29 mouse cellular contexts compared by ENCODE assay signal in genomic region chr11:35243597-35243996, GRCm38 (mm10).
DNase-seq lines count a peak whose midpoint lies in the region; ATAC-seq and TF ChIP-seq lines count a peak whose summit lies in the region.
"Had no signal": no experiment of that assay in that cellular context is flagged by ENCODE, and none has a peak within 500 bp of the region (broad histone marks: within the 10 kb centered on the region; RNA-seq: fewer than 3 reads in every experiment).

No protein-coding gene starts in this region.

- TF ChIP-seq CTCF in lung, embryonic 14.5 days (IDR thresholded peaks at IDR 0.05; ENCODE audit: low read depth), result no peak

- no peak overlapping the region for H3K4me2 ChIP-seq in lung, embryonic 14.5 days
- H3K4me2 ChIP-seq in embryonic facial prominence, embryonic 15.5 days (replicated peaks), result 0 out of 2 replicates have a peak overlapping the region, but pooled peaks have one; percentile 8
- peak overlapping the region; percentile 11; the same call in 1 of the 2 replicates for H3K4me2 ChIP-seq in limb, embryonic 11.5 days (ENCODE audit: low read depth, severe bottlenecking)
- H3K4me2 ChIP-seq in hindbrain, embryonic 13.5 days, result no peak overlapping the region
- H3K4me2 ChIP-seq: heart, embryonic 11.5 days; hindbrain, embryonic 12.5 days; liver, embryonic 13.5 days; midbrain, embryonic 12.5 days; neural tube, embryonic 13.5 days had no signal

- peak; percentile 21 for DNase-seq in lung, embryonic 14.5 days
- no peak for DNase-seq in lung, postnatal 4 days
- peak; percentile 47 for DNase-seq in limb, embryonic 11.5 days (ENCODE audit: low spot score)
- peak; percentile 42 for DNase-seq in mesoderm, embryonic 11.5 days (ENCODE audit: low read depth, low spot score)
- DNase-seq in kidney, adult 11 months, result no peak
- DNase-seq in left cerebral cortex, postnatal 14 days (ENCODE audit: low spot score in 2 of 2), result no peak
- DNase-seq: adrenal gland, postnatal 25 days; cerebellum, adult 11-12 months; cerebellum, adult 9-11 months; gastrocnemius, postnatal 10 days; heart, postnatal 36 days; kidney, postnatal 14 days; left cerebral cortex, postnatal 4 days; liver, embryonic 13.5 days; lung, adult 18-20 months; lung, postnatal 10 days; right cerebral cortex, postnatal 4 days; thymus, adult 2 months had no signal

- no peak for ATAC-seq in lung, embryonic 14.5 days (ENCODE audit: insufficient read depth)
- no peak for ATAC-seq in embryonic facial prominence, embryonic 15.5 days (ENCODE audit: insufficient number of reproducible peaks, low FRiP score, low TSS enrichment, low read depth)
- ATAC-seq in limb, embryonic 11.5 days (ENCODE audit: insufficient number of reproducible peaks, low FRiP score, low TSS enrichment, low read depth), result no peak
- ATAC-seq in hindbrain, embryonic 13.5 days (ENCODE audit: low FRiP score), result no peak
- ATAC-seq: CD4-positive, CD25-positive, alpha-beta regulatory T cell, adult 4 months; forebrain, embryonic 16.5 days; intestine, postnatal 0 days had no signal

- H3K27ac ChIP-seq in lung, embryonic 14.5 days (ENCODE audit: low read depth), result no peak overlapping the region
- peak overlapping the region; percentile 45 for H3K27ac ChIP-seq in embryonic facial prominence, embryonic 15.5 days (replicated peaks)
- peak overlapping the region; percentile 57; the same call in 1 of the 2 replicates for H3K27ac ChIP-seq in limb, embryonic 11.5 days (replicated peaks; ENCODE audit: low read depth, low read length)
- no peak overlapping the region for H3K27ac ChIP-seq in hindbrain, embryonic 13.5 days
- H3K27ac ChIP-seq: hindbrain, embryonic 12.5 days; left cerebral cortex, adult 2 months; liver, embryonic 13.5 days; midbrain, embryonic 12.5 days; neural tube, embryonic 13.5 days had no signal

- H3K9ac ChIP-seq in lung, embryonic 14.5 days, result no peak overlapping the region
- H3K9ac ChIP-seq in embryonic facial prominence, embryonic 15.5 days, result no peak overlapping the region
- H3K9ac ChIP-seq in limb, embryonic 11.5 days (ENCODE audit: low read length), result no peak overlapping the region
- no peak overlapping the region for H3K9ac ChIP-seq in hindbrain, embryonic 13.5 days
- H3K9ac ChIP-seq: hindbrain, embryonic 12.5 days; liver, embryonic 13.5 days; midbrain, embryonic 12.5 days; neural tube, embryonic 13.5 days had no signal

- no peaks in the 10 kb centered on the region for H3K27me3 ChIP-seq in lung, embryonic 14.5 days (ENCODE audit: insufficient read depth, low read length)
- no peaks in the 10 kb centered on the region for H3K27me3 ChIP-seq in embryonic facial prominence, embryonic 15.5 days
- no peaks in the 10 kb centered on the region for H3K27me3 ChIP-seq in limb, embryonic 11.5 days (ENCODE audit: control insufficient read depth, insufficient read depth, low read length)
- 0 out of 2 replicates have a peak, but pooled peaks cover 3% of the 10 kb centered on the region for H3K27me3 ChIP-seq in hindbrain, embryonic 13.5 days
- H3K27me3 ChIP-seq: hindbrain, embryonic 12.5 days; liver, embryonic 13.5 days had no signal

- H3K36me3 ChIP-seq in lung, embryonic 14.5 days (ENCODE audit: insufficient read depth), result no peaks in the 10 kb centered on the region
- H3K36me3 ChIP-seq in embryonic facial prominence, embryonic 15.5 days, result no peaks in the 10 kb centered on the region
- no peaks in the 10 kb centered on the region for H3K36me3 ChIP-seq in limb, embryonic 11.5 days (ENCODE audit: control insufficient read depth, insufficient read depth, low read length)
- H3K36me3 ChIP-seq in hindbrain, embryonic 13.5 days, result no peaks in the 10 kb centered on the region
- H3K36me3 ChIP-seq: hindbrain, embryonic 12.5 days; liver, embryonic 13.5 days; midbrain, embryonic 12.5 days; neural tube, embryonic 13.5 days had no signal

- intact Hi-C loops in left cerebral cortex, postnatal 14 days (cut with DNase I), result no loop called here

- no peaks in the 10 kb centered on the region for H3K9me3 ChIP-seq in lung, embryonic 14.5 days (ENCODE audit: low read depth, low read length)
- no peaks in the 10 kb centered on the region for H3K9me3 ChIP-seq in embryonic facial prominence, embryonic 15.5 days (replicated peaks)
- no peaks in the 10 kb centered on the region for H3K9me3 ChIP-seq in limb, embryonic 11.5 days (ENCODE audit: control insufficient read depth, low read length)
- no peaks in the 10 kb centered on the region for H3K9me3 ChIP-seq in hindbrain, embryonic 13.5 days
- H3K9me3 ChIP-seq: hindbrain, embryonic 12.5 days; liver, embryonic 13.5 days; midbrain, embryonic 12.5 days; neural tube, embryonic 13.5 days had no signal

- no peaks in the 10 kb centered on the region for H3K4me1 ChIP-seq in lung, embryonic 14.5 days (ENCODE audit: insufficient read depth)
- H3K4me1 ChIP-seq in embryonic facial prominence, embryonic 15.5 days, result peaks cover 29% of the 10 kb centered on the region
- H3K4me1 ChIP-seq in limb, embryonic 11.5 days (ENCODE audit: control insufficient read depth, insufficient read depth, low read length), result peaks cover 32% of the 10 kb centered on the region
- peaks cover 12% of the 10 kb centered on the region; the same call in 1 of the 2 replicates for H3K4me1 ChIP-seq in hindbrain, embryonic 13.5 days (replicated peaks)
- H3K4me1 ChIP-seq: liver, embryonic 13.5 days; midbrain, embryonic 12.5 days had no signal

- no peak overlapping the region for H3K4me3 ChIP-seq in lung, embryonic 14.5 days (ENCODE audit: low read depth, low read length)
- H3K4me3 ChIP-seq in embryonic facial prominence, embryonic 15.5 days (replicated peaks), result no peak overlapping the region
- no peak overlapping the region for H3K4me3 ChIP-seq in limb, embryonic 11.5 days (ENCODE audit: low read depth, low read length)
- H3K4me3 ChIP-seq in hindbrain, embryonic 13.5 days, result no peak overlapping the region
- H3K4me3 ChIP-seq: erythroblast, embryonic 14.5 days; hindbrain, embryonic 12.5 days; left cerebral cortex, adult 2 months; liver, embryonic 13.5 days; midbrain, embryonic 12.5 days; neural tube, embryonic 13.5 days had no signal

- WGBS in lung, embryonic 14.5 days, result 74% methylated on average over 9 of the region's 9 CpGs
- 31% methylated on average over 9 of the region's 9 CpGs for WGBS in embryonic facial prominence, embryonic 15.5 days
- WGBS in limb, embryonic 11.5 days, result 16% methylated on average over 9 of the region's 9 CpGs
- WGBS in hindbrain, embryonic 13.5 days, result 87% methylated on average over 9 of the region's 9 CpGs

Comparison
In these comparisons a context has a peak if more than half of its experiments do, and no peak if none do; other contexts are left out.
1. DNase-seq: peak in lung, embryonic 14.5 days (single experiment), limb, embryonic 11.5 days (single experiment) and mesoderm, embryonic 11.5 days (single experiment); none in lung, postnatal 4 days (0 of 2), kidney, adult 11 months (single experiment) and left cerebral cortex, postnatal 14 days (0 of 2).
2. H3K27ac ChIP-seq: peak in embryonic facial prominence, embryonic 15.5 days (single experiment) and limb, embryonic 11.5 days (single experiment); none in lung, embryonic 14.5 days (single experiment) and hindbrain, embryonic 13.5 days (single experiment).
3. H3K4me2 ChIP-seq: peak in embryonic facial prominence, embryonic 15.5 days (single experiment) and limb, embryonic 11.5 days (single experiment); none in lung, embryonic 14.5 days (single experiment) and hindbrain, embryonic 13.5 days (single experiment).